Mouse (Mus musculus) stomach, postnatal 0 days (tissue): ENCODE results near the gene Snx1. TPM values are rescaled to one million over a fixed set of nuclear protein-coding genes. Genes with fewer than 3 reads are reported as not detected.

Source experiments
- ATAC-seq: fragments of 200-750 bp; cut with Nextera tagmentation; 2 replicates; pipeline ENCODE4 v1.8.0; 2017; ENCODE audit not compliant: low FRiP score, low TSS enrichment
- DNase-seq: peaks from one replicate; pipeline ENCODE4 v3.0.0-alpha.2; 2016; ENCODE audit warnings: low spot score
- H3K27ac ChIP-seq: fragments of 300-500 bp; sonication (generic); replicated peaks from 2 replicates; pipeline ENCODE4 v1.5.1; 2014; ENCODE audit warnings: mild to moderate bottlenecking, control low read depth
- H3K27me3 ChIP-seq: fragments of 300-500 bp; sonication (generic); 2 replicates; pipeline ENCODE4 v1.6.1; 2014; ENCODE audit warnings: low read length; ENCODE audit not compliant: control insufficient read depth, insufficient read depth
- H3K36me3 ChIP-seq: fragments of 300-500 bp; sonication (generic); 2 replicates; pipeline ENCODE4 v1.6.1; 2014; ENCODE audit warnings: low read length, mixed read lengths; ENCODE audit not compliant: control insufficient read depth, insufficient read depth
- H3K4me1 ChIP-seq: fragments of 300-500 bp; sonication (generic); replicated peaks from 2 replicates; pipeline ENCODE4 v1.6.1; 2014; ENCODE audit warnings: antibody characterized with exemption; ENCODE audit not compliant: control insufficient read depth, insufficient read depth
- H3K4me2 ChIP-seq: fragments of 300-500 bp; sonication (generic); replicated peaks from 2 replicates; pipeline ENCODE4 v1.6.1; 2014; ENCODE audit warnings: low read depth, mild to moderate bottlenecking, control low read depth, moderate library complexity
- H3K4me3 ChIP-seq: fragments of 300-500 bp; sonication (generic); 2 replicates; pipeline ENCODE4 v1.5.1; 2014; ENCODE audit warnings: low read depth, low read length, control low read depth
- H3K9ac ChIP-seq: fragments of 300-500 bp; sonication (generic); 2 replicates; pipeline ENCODE4 v1.6.1; 2014; ENCODE audit warnings: mild to moderate bottlenecking, low read length, control low read depth, mixed read lengths
- H3K9me3 ChIP-seq: fragments of 300-500 bp; sonication (generic); 2 replicates; pipeline ENCODE4 v1.6.1; 2016; ENCODE audit warnings: low read length; ENCODE audit not compliant: control insufficient read depth
- CTCF ChIP-seq: IDR thresholded peaks from 2 replicates; pipeline ENCODE4 v1.5.1; 2016; ENCODE audit warnings: antibody characterized with exemption, low read depth, mild to moderate bottlenecking, moderate library complexity
- EP300 ChIP-seq: optimal IDR thresholded peaks from 2 replicates; pipeline ENCODE3; 2016; ENCODE audit warnings: antibody characterized with exemption
- WGBS: fragments of 180-500 bp; shearing (Covaris S2); extraction: QIAGEN DNeasy Blood & Tissue Kit; methylation state at CpG from one replicate; pipeline ENCODE4 v1.1.7; 2014; 5-methylcytosine and 5-hydroxymethylcytosine counted together
- polyA plus RNA-seq: library from polyadenylated mRNA; unstranded; fragments of >200 nt; fragmentation: Nextera tagmentation; extraction: Ambion mirVana; gene quantifications from 2 replicates; pipeline ENCODE4 v1.2.1, GENCODE M21; 2015

The Snx1 gene
- polyA plus RNA-seq, 1 experiment from 2014 or later, result 77.5 TPM

DNA sequence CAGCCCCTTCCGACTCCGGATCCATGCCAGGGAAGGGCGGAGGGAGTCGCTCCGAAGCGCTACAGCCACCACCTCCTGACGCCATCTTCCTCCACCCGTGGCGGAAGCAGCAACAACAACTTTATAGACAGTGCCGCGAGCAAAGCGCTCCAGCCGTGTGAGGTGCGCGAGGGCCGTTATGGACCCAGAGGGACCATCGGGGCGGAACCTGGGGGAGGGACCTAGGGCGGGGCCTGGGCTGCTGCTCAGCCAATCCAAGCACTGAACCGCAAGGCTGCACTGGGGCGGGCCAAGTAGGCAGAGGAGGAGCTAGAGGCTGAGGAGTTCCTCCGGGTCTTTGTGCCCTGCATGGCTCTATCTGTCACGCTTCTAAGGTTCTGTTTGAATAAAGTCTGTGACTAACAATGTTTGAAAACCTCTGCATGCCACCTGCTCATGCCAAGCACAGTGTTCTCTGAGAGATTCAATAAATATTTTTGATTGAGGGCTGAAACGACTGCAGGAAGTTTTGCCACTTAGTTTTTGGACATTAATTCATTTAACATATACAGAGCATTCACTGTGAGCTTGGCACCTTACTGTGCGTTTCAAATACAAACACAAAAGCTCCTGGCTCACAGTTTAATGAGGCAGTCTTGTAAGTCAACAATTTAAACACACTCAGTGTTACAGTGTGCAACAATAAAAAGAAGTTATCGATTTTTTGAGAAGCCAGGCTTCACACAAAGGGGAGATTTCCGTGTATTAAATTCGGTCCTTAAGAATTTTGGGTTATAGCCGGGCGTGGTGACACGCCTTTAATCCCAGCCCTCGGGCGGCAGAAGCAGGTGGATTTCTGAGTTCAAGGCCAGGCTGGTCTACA, 1.5 kb downstream of the Snx1 start:
- Histone ChIP-seq H3K4me2 (peak overlapping the region; percentile 80), H3K27ac (peak overlapping the region; percentile 90), H3K9me3 (no peaks in the 10 kb centered on the region), H3K36me3 (no peaks in the 10 kb centered on the region), H3K4me3 (peak overlapping the region; percentile 85), H3K9ac (peak overlapping the region; percentile 82), H3K4me1 (0 out of 2 replicates have a peak, but pooled peaks cover 3% of the 10 kb centered on the region), H3K27me3 (no peaks in the 10 kb centered on the region)
- ATAC-seq, result peak; percentile 99
- TF ChIP-seq CTCF (no peak; the same call in 1 of the 2 replicates), EP300 (no peak)
- WGBS, result 14% methylated on average over 33 of the region's 33 CpGs
- peak; percentile 99 for DNase-seq

DNA sequence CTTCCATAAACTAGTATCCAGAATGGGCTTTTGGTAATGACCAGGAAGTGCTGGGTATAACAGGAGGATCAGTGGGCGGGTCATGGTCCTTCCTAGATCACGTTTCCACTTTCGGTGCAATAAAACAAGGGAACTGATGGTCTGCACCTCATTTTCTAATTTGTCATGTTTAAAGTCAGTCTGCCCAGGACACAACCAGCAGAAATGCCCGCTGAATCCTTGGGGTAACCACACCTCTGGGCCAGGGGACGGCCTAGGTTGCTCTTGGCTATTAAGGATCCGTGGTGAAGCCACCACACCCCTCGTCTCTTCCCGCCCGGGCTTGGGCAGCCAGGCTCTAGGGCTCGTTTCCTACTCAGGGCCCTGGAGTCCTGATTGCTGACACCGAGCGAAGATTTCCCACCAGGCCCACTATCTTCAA, 2.3 kb downstream of the Snx1 start:
- Histone ChIP-seq H3K9ac (peak overlapping the region; percentile 82), H3K4me1 (0 out of 2 replicates have a peak, but pooled peaks cover 3% of the 10 kb centered on the region), H3K9me3 (no peaks in the 10 kb centered on the region), H3K27me3 (no peaks in the 10 kb centered on the region), H3K36me3 (no peaks in the 10 kb centered on the region), H3K27ac (peak overlapping the region; percentile 90), H3K4me2 (peak overlapping the region; percentile 80), H3K4me3 (peak overlapping the region; percentile 85)
- under 1% methylated on average over 12 of the region's 12 CpGs for WGBS
- no peak for ATAC-seq
- peak; percentile 52 for DNase-seq
- no peak for TF ChIP-seq EP300
- no peak for TF ChIP-seq CTCF

DNA sequence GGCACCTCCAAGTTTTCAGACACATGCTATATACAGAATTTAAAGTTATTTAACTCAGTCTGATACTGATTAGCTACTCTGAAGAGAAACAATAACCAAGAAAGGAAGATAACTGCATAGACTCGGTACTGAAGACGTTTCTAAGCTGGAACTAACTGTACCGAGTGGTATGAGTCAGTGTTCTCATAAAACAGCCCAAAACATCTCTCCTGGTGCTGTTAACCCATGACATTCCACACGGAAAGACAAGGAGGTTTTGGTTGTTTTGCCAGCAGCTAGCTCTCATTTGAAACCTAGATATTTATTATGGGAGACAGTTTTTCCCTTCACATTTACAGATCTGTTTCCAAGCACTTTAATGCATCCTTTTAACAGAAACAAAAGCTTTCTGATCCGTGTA, 2.7 kb downstream of the Snx1 start:
- peak overlapping the region; percentile 82 for H3K9ac ChIP-seq
- 0 out of 2 replicates have a peak, but pooled peaks cover 3% of the 10 kb centered on the region for H3K4me1 ChIP-seq
- TF ChIP-seq EP300 (no peak), CTCF (no peak)
- H3K27me3 ChIP-seq, result no peaks in the 10 kb centered on the region
- no peaks in the 10 kb centered on the region for H3K36me3 ChIP-seq
- H3K27ac ChIP-seq, result no peak overlapping the region
- 4% methylated on average over 5 of the region's 5 CpGs for WGBS
- DNase-seq (no peak), ATAC-seq (no peak)
- H3K4me2 ChIP-seq, result peak overlapping the region; percentile 80
- H3K9me3 ChIP-seq, result no peaks in the 10 kb centered on the region
- H3K4me3 ChIP-seq, result peak overlapping the region; percentile 85

- Histone ChIP-seq H3K9ac (no peak overlapping the region), H3K4me2 (no peak overlapping the region), H3K27me3 (no peaks in the 10 kb centered on the region), H3K4me3 (no peak overlapping the region), H3K36me3 (no peaks in the 10 kb centered on the region), H3K4me1 (0 out of 2 replicates have a peak, but pooled peaks cover 3% of the 10 kb centered on the region), H3K9me3 (no peaks in the 10 kb centered on the region), H3K27ac (no peak overlapping the region)
- TF ChIP-seq CTCF, result no peak
- TF ChIP-seq EP300, result no peak
- ATAC-seq (no peak), DNase-seq (no peak)
Measured at GRCm38 (mm10) chr9:66121421-66121820, 5.0 kb downstream of the Snx1 start.

GRCm38 (mm10) chr9:66120945-66121344, 5.4 kb downstream of the Snx1 start:
- Histone ChIP-seq H3K27me3 (no peaks in the 10 kb centered on the region), H3K4me1 (0 out of 2 replicates have a peak, but pooled peaks cover 3% of the 10 kb centered on the region), H3K36me3 (no peaks in the 10 kb centered on the region), H3K4me2 (no peak overlapping the region), H3K4me3 (no peak overlapping the region), H3K9me3 (no peaks in the 10 kb centered on the region), H3K9ac (no peak overlapping the region), H3K27ac (no peak overlapping the region)
- TF ChIP-seq CTCF, result no peak
- TF ChIP-seq EP300, result no peak
- ATAC-seq (no peak), DNase-seq (no peak)
- 62% methylated on average over 3 of the region's 3 CpGs for WGBS

- no peaks in the 10 kb centered on the region for H3K9me3 ChIP-seq
- 94% methylated on average over 4 of the region's 4 CpGs for WGBS
- H3K4me2 ChIP-seq, result no peak overlapping the region
- H3K4me1 ChIP-seq, result no peaks in the 10 kb centered on the region
- H3K27ac ChIP-seq, result no peak overlapping the region
- no peak overlapping the region for H3K4me3 ChIP-seq
- no peaks in the 10 kb centered on the region for H3K27me3 ChIP-seq
- H3K36me3 ChIP-seq, result no peaks in the 10 kb centered on the region
- TF ChIP-seq EP300 (no peak), CTCF (no peak)
- DNase-seq (no peak), ATAC-seq (no peak)
- no peak overlapping the region for H3K9ac ChIP-seq
Measured at GRCm38 (mm10) chr9:66120106-66120505, 6.3 kb downstream of the Snx1 start.
